Mouse (Mus musculus) gastrocnemius, postnatal 4 days (tissue): ENCODE data around the gene Endov. TPM values are rescaled to one million over a fixed set of nuclear protein-coding genes. Genes with fewer than 3 reads are reported as not detected.

Experiments used
- total RNA-seq, 2 experiments: library from RNA; stranded (reverse); gene quantifications; 2 replicates each; pipeline ENCODE4 v1.2.3; 2021

Gene Endov
- total RNA-seq, 2 experiments from 2014 or later: 19.3 to 22.1 TPM

Other genes with a start within 250 kb of the Endov start
- gene Gaa, start 223.5 kb upstream of the Endov start, total RNA-seq: 10 to 100 TPM; 59.2 to 69.4 TPM
- gene Eif4a3, start 191.3 kb upstream of the Endov start, total RNA-seq: 100 to 1,000 TPM; 106 to 113 TPM
- under 1 TPM; 0.73 to 0.93 TPM for gene Card14, start 183.6 kb upstream of the Endov start, total RNA-seq
- gene Sgsh, start 135.8 kb upstream of the Endov start, total RNA-seq: 1 to 10 TPM; 5.9 to 6.5 TPM
- 1 to 10 TPM; 5.3 TPM for gene Slc26a11, start 135.8 kb upstream of the Endov start, total RNA-seq
- 10 to 100 TPM in 1 of 2 experiments, 1 to 10 TPM in 1; 9.2 to 10.9 TPM for gene Rnf213, start 98.2 kb upstream of the Endov start, total RNA-seq
- gene Nptx1, start 56.4 kb downstream of the Endov start, total RNA-seq: under 1 TPM; 0.67 to 0.88 TPM
- 10 to 100 TPM; 42.8 to 47.5 TPM for gene Rptor, start 111.6 kb downstream of the Endov start, total RNA-seq